Mouse (Mus musculus): ENCODE results near the gene Fem1a. TPM values are rescaled to one million over a fixed set of nuclear protein-coding genes. Genes with fewer than 3 reads are reported as not detected.

The Fem1a gene
- total RNA-seq (2012; rRNA removed) (26.0 and 28.0 TPM in 2 replicates), total RNA-seq (2014; rRNA removed) (14.9 and 17.5 TPM in 2 replicates), polyA plus RNA-seq (2012; ENCODE audit: insufficient read length, low read depth) (14.7 and 16.6 TPM in 2 replicates)

GRCm38 (mm10) chr17:56256239-56256881 is at the start of gene Fem1a:
Gene Fem1a, plus strand, starts transcription at chr17:56256810.
- Histone ChIP-seq H3K27me3 (replicated peaks) (no peaks in the 10 kb centered on the region), H3K4me3 (replicated peaks in 1 of 3; ENCODE audit: low read depth in 2 of 3, low read length in 2 of 3, poor library complexity in 1 of 3) (peak within 1 kb of the TSS; percentile 53 to 98 (median 62)), H3K4me1 (ENCODE audit: control insufficient read depth in 1 of 2, insufficient read depth in 2 of 2) (peaks cover 5 to 31% of the 10 kb centered on the region in 2 experiments), H3K9me3 (replicated peaks; ENCODE audit: low read length) (no peaks in the 10 kb centered on the region), H3K9ac (ENCODE audit: insufficient read depth, low read depth) (peak within 1 kb of the TSS; percentile 95), H3K4me2 (ENCODE audit: insufficient read depth, low read depth, poor library complexity, severe bottlenecking) (peak within 1 kb of the TSS; percentile 95), H3K79me2 (replicated peaks; ENCODE audit: control insufficient read depth, extremely low read depth, insufficient read depth, poor library complexity, severe bottlenecking) (peaks cover 44% of the 10 kb centered on the region), H3K36me3 (replicated peaks in 1 of 2; ENCODE audit: control insufficient read depth in 1 of 2, insufficient read depth in 1 of 2, low read length in 1 of 2) (peaks cover 19 to 32% of the 10 kb centered on the region in 2 experiments), H3K27ac (ENCODE audit: insufficient read depth, low read depth) (peak within 1 kb of the TSS; percentile 92)
- dilution Hi-C loops (cut with MboI; ENCODE audit: extremely low pct_ligation_motif_present, extremely low pct_unique_long_range_greater_than_20kb, low sequenced_read_pairs) (no loop called here), in situ Hi-C loops (cut with MboI; ENCODE audit: low pct_ligation_motif_present, low pct_unique_long_range_greater_than_20kb, low sequenced_read_pairs) (loop anchor here (5.0 kb wide), 1 partner anchor 54 kb away; no protein-coding TSS in a partner anchor)
- peak; percentile 99 for DNase-seq (ENCODE audit: extremely low read depth)
- TF ChIP-seq GABPA (IDR thresholded peaks at IDR 0.05; ENCODE audit: insufficient replicate concordance, low read depth, low read length) (peak; percentile 78; the same call in 1 of the 2 replicates), POLR2A (IDR thresholded peaks at IDR 0.05; ENCODE audit: low read depth, low read length) (peak; percentile 69; the same call in 1 of the 2 replicates), USF1 (IDR thresholded peaks at IDR 0.05; ENCODE audit: low read depth, low read length) (no peak; the same call in 1 of the 2 replicates), NELFE (IDR thresholded peaks at IDR 0.05; ENCODE audit: low read depth, low read length) (peak; percentile 78), MYC (IDR thresholded peaks at IDR 0.05; ENCODE audit: low read depth, low read length) (peak; percentile 94), ZKSCAN1 (IDR thresholded peaks at IDR 0.05; ENCODE audit: borderline replicate concordance, low read depth, low read length) (no peak), POLR2AphosphoS2 (IDR thresholded peaks at IDR 0.05; ENCODE audit: low read depth, low read length) (peak; percentile 88; the same call in 1 of the 2 replicates), NRF1 (IDR thresholded peaks at IDR 0.05; ENCODE audit: low read depth, low read length) (peak; percentile 68), TCF12 (IDR thresholded peaks at IDR 0.05; ENCODE audit: low read depth, low read length) (peak; percentile 73), MAFK (IDR thresholded peaks at IDR 0.05; ENCODE audit: insufficient replicate concordance, low read length) (no peak), MEF2A (IDR thresholded peaks at IDR 0.05; ENCODE audit: borderline replicate concordance, low read depth, low read length) (no peak; the same call in 1 of the 2 replicates), ZMIZ1 (IDR thresholded peaks at IDR 0.05; ENCODE audit: low read depth, low read length) (peak; percentile 83), ZC3H11A (IDR thresholded peaks at IDR 0.05; ENCODE audit: low read depth, low read length) (0 out of 2 replicates have a peak, but pooled peaks have one; percentile 21), EP300 (IDR thresholded peaks at IDR 0.05; ENCODE audit: low read length) (no peak), CHD2 (IDR thresholded peaks at IDR 0.05; ENCODE audit: low read length) (peak; percentile 63; the same call in 1 of the 2 replicates), RCOR1 (conservative IDR thresholded peaks at IDR 0.05; ENCODE audit: low read depth, low read length) (no peak), IRF4 (IDR thresholded peaks at IDR 0.05; ENCODE audit: low read depth, low read length) (peak; percentile 66; the same call in 1 of the 2 replicates), BHLHE40 (IDR thresholded peaks at IDR 0.05; ENCODE audit: low read depth, low read length) (0 out of 2 replicates have a peak, but pooled peaks have one; percentile 4), MAX (IDR thresholded peaks at IDR 0.05; ENCODE audit: low read length) (peak; percentile 35; the same call in 1 of the 2 replicates), CTCF (conservative IDR thresholded peaks at IDR 0.05 in 1 of 2, IDR thresholded peaks at IDR 0.05 in 1 of 2; ENCODE audit: low read depth in 2 of 2, low read length in 2 of 2) (no peak), UBTF (IDR thresholded peaks at IDR 0.05; ENCODE audit: low read depth, low read length) (no peak), HCFC1 (IDR thresholded peaks at IDR 0.05; ENCODE audit: low read depth, low read length) (peak; percentile 91), SIN3A (IDR thresholded peaks at IDR 0.05; ENCODE audit: low read length) (peak; percentile 93), PAX5 (IDR thresholded peaks at IDR 0.05; ENCODE audit: low read length) (no peak), ETS1 (conservative IDR thresholded peaks at IDR 0.05; ENCODE audit: low read depth, low read length) (0 out of 2 replicates have a peak, but pooled peaks have one; percentile 12), MXI1 (IDR thresholded peaks at IDR 0.05; ENCODE audit: low read depth, low read length) (peak; percentile 94; the same call in 1 of the 2 replicates), RAD21 (IDR thresholded peaks at IDR 0.05; ENCODE audit: low read depth, low read length) (no peak), USF2 (conservative IDR thresholded peaks at IDR 0.05; ENCODE audit: low read depth, low read length) (no peak), MAZ (IDR thresholded peaks at IDR 0.05; ENCODE audit: low read depth, low read length) (peak; percentile 82; the same call in 1 of the 2 replicates), E2F4 (IDR thresholded peaks at IDR 0.05; ENCODE audit: insufficient replicate concordance, low read depth, low read length) (peak; percentile 23; the same call in 1 of the 2 replicates), CHD1 (IDR thresholded peaks at IDR 0.05; ENCODE audit: low read depth, low read length) (peak; percentile 76; the same call in 1 of the 2 replicates), ELF1 (IDR thresholded peaks at IDR 0.05; ENCODE audit: low read depth, low read length) (peak; percentile 93), SMC3 (IDR thresholded peaks at IDR 0.05; ENCODE audit: low read depth, low read length) (no peak), JUND (conservative IDR thresholded peaks at IDR 0.05; ENCODE audit: low read depth, low read length) (0 out of 2 replicates have a peak, but pooled peaks have one; percentile 19), TBP (conservative IDR thresholded peaks at IDR 0.05; ENCODE audit: low read depth, low read length) (peak; percentile 91), KAT2A (IDR thresholded peaks at IDR 0.05; ENCODE audit: insufficient replicate concordance, low read length) (peak; percentile 100), JUN (IDR thresholded peaks at IDR 0.05; ENCODE audit: insufficient read depth, low read depth, low read length) (no peak), ZNF384 (IDR thresholded peaks at IDR 0.05; ENCODE audit: low read depth, low read length) (no peak)
